Mouse (Mus musculus) frontal cortex, postnatal 36 days (tissue): ENCODE data around the gene Sntn.
A peak's percentile ranks its signal among the peaks of the same experiment; 100 is the strongest.

Source experiments
- DNase-seq, 2 experiments: peaks; one replicate each; pipeline ENCODE4 v3.0.0; 2022; ENCODE audit warnings: low spot score in 2 of 2

Sntn gene

GRCm38 (mm10) chr14:13670576-13670975, at the start of gene Sntn:
Gene Sntn (plus strand): TSS chr14:13670876.
- DNase-seq: no peak

GRCm38 (mm10) chr14:13649865-13650264, 20.8 kb upstream of the Sntn start:
- no peak for DNase-seq

GRCm38 (mm10) chr14:13651039-13651438, 19.6 kb upstream of the Sntn start:
- no peak for DNase-seq

GRCm38 (mm10) chr14:13651541-13652298, 19.0 kb upstream of the Sntn start:
- no peak for DNase-seq

- peak in 1 of 2 experiments; percentile 60 for DNase-seq
Measured at GRCm38 (mm10) chr14:13686716-13687115, 16.0 kb downstream of the Sntn start.

- no peak for DNase-seq
Measured at GRCm38 (mm10) chr14:13690426-13690825, 19.8 kb downstream of the Sntn start.

- DNase-seq: no peak
Measured at GRCm38 (mm10) chr14:13732263-13732662, 61.6 kb downstream of the Sntn start.
